Mouse (Mus musculus) limb, embryonic 12.5 days (tissue): ENCODE data around the gene Tbl1xr1. TPM values are rescaled to one million over a fixed set of nuclear protein-coding genes. Genes with fewer than 3 reads are reported as not detected.

ENCODE experiments used
- ATAC-seq: fragments of 200-750 bp; cut with Nextera tagmentation; 2 replicates; pipeline ENCODE4 v1.8.0; 2017; ENCODE audit warnings: low read depth, moderate TSS enrichment; ENCODE audit not compliant: insufficient number of reproducible peaks, insufficient read depth, low FRiP score, low TSS enrichment
- H3K27ac ChIP-seq: fragments of 300-500 bp; sonication (generic); 2 replicates; pipeline ENCODE4 v1.5.1; 2016; ENCODE audit warnings: mild to moderate bottlenecking, moderate library complexity
- H3K27me3 ChIP-seq: fragments of 300-500 bp; sonication (generic); 2 replicates; pipeline ENCODE4 v1.6.1; 2016; ENCODE audit warnings: mild to moderate bottlenecking, moderate library complexity
- H3K36me3 ChIP-seq: fragments of 300-500 bp; sonication (generic); 2 replicates; pipeline ENCODE4 v1.6.1; 2016; ENCODE audit warnings: mild to moderate bottlenecking, moderate library complexity
- H3K4me1 ChIP-seq: fragments of 300-500 bp; sonication (generic); replicated peaks from 2 replicates; pipeline ENCODE4 v1.6.1; 2016
- H3K4me2 ChIP-seq: fragments of 300-500 bp; sonication (generic); 2 replicates; pipeline ENCODE4 v1.6.1; 2016; ENCODE audit warnings: mild to moderate bottlenecking, moderate library complexity
- H3K4me3 ChIP-seq: fragments of 300-500 bp; sonication (generic); replicated peaks from 2 replicates; pipeline ENCODE4 v1.5.1; 2016; ENCODE audit warnings: mild to moderate bottlenecking
- H3K9ac ChIP-seq: fragments of 300-500 bp; sonication (generic); replicated peaks from 2 replicates; pipeline ENCODE4 v1.6.1; 2016; ENCODE audit warnings: mild to moderate bottlenecking, moderate library complexity
- H3K9me3 ChIP-seq: fragments of 300-500 bp; sonication (generic); 2 replicates; pipeline ENCODE4 v1.6.1; 2016; ENCODE audit warnings: mild to moderate bottlenecking, moderate library complexity
- WGBS: fragments of 180-500 bp; shearing (Covaris S2); methylation state at CpG from one replicate; pipeline ENCODE4 v1.1.7; 2016; 5-methylcytosine and 5-hydroxymethylcytosine counted together
- polyA plus RNA-seq: library from polyadenylated mRNA; unstranded; fragments of >200 nt; fragmentation: Nextera tagmentation; extraction: Ambion mirVana; gene quantifications from 2 replicates; pipeline ENCODE4 v1.2.1, GENCODE M21; 2016

Gene Tbl1xr1
- polyA plus RNA-seq, 1 experiment from 2014 or later: 38.0 TPM

DNA sequence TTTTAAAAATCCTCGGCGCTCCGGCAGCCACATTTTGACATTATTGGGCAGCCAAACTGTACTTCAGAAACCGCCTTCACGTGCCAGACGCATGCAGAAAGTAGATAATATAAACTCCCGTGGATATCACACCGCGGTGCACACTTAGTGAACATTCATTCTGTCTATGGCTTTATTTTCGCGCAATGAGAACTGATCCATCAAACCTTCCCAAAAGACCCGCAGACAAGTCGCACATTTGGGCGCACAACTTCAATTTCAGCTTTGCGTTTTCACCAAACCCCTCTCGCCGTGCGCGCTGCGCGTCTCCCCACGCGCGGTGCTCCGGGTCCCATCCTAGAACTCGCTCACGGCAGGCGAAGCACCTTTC is 950 bp upstream of the Tbl1xr1 start:
- Histone ChIP-seq H3K27me3 (no peaks in the 10 kb centered on the region), H3K4me3 (peak overlapping the region; percentile 93), H3K4me2 (peak overlapping the region; percentile 62), H3K9me3 (no peaks in the 10 kb centered on the region), H3K4me1 (peaks cover 25% of the 10 kb centered on the region), H3K27ac (peak overlapping the region; percentile 99), H3K36me3 (peaks cover 8% of the 10 kb centered on the region; the same call in 1 of the 2 replicates), H3K9ac (peak overlapping the region; percentile 79)
- no peak for ATAC-seq
- WGBS: under 1% methylated on average over 28 of the region's 28 CpGs

DNA sequence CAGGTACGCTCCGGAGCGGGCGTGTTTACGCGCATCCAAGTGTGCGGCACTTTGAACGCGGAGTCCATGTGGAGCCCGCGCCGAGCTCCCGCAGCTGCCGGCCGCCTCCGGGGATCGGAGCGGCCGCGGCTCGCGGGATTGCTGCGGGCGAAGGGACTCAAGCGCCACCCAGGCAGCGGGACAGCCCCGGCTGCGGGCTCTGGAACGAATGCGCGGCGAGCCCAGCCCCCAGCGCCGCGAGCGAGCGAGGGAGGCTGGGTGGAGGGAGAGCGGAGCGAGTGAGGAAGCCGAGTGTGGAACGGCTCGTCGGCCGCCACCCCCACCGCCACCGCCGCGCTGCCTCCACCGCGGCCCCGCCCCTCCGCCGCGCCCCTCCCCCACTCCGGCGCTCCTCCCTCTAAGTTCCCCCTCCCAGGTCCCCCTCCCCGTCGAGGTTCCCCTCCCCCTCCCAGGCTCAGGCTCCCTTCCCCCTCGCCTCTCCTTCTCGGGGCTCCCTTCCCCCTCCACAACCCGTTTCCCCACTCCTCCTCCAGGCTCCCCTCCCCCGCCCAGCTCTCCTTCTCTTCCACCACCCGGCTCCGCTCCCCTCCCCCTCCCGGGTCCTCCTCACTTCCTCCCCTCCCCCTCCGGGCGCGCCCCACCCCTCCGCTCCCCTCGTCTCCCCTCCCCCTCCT is 428 bp upstream of the Tbl1xr1 start:
- Histone ChIP-seq H3K4me3 (peak overlapping the region; percentile 93), H3K27ac (peak overlapping the region; percentile 99), H3K4me2 (peak overlapping the region; percentile 62), H3K36me3 (peaks cover 8% of the 10 kb centered on the region; the same call in 1 of the 2 replicates), H3K9me3 (no peaks in the 10 kb centered on the region), H3K4me1 (peaks cover 26% of the 10 kb centered on the region), H3K9ac (peak overlapping the region; percentile 79), H3K27me3 (no peaks in the 10 kb centered on the region)
- peak; percentile 84 for ATAC-seq
- under 1% methylated on average over 51 of the region's 70 CpGs for WGBS

DNA sequence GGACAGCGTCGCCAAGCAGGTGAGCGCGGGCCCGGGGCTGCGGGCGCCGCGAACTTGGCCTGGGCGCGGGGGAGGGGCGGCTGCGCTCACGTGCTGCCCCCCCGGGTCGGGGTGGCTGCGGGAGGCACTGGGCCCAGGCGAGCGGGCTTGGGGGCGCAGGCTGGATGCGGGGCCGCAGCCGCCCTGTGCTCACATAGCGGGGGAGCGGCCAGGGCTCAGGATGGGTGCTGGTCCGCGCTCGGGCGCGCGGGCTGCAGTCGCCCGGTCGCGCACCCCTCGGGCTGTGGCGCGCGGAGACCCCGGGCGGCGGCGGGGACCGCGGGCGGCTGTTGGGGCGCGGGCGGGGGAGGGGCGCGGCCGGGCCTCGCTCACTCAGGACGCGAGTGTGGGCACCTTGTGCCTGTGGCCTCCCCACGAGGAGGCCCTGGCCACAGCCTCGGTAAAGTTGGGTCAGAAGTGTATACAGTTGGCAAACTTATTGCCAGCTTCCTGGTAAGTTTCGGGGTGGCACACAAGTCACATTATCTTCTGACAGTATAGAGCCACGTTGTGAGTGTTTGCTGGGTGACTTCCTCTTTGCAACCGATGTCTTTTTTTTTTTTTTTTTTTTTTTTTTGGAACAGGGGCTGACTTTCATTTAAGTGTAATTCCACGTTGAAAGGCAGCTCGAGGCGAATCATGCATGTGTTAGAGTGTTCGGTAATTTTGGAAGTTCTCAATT is 644 bp downstream of the Tbl1xr1 start:
- 1% methylated on average over 53 of the region's 64 CpGs for WGBS

DNA sequence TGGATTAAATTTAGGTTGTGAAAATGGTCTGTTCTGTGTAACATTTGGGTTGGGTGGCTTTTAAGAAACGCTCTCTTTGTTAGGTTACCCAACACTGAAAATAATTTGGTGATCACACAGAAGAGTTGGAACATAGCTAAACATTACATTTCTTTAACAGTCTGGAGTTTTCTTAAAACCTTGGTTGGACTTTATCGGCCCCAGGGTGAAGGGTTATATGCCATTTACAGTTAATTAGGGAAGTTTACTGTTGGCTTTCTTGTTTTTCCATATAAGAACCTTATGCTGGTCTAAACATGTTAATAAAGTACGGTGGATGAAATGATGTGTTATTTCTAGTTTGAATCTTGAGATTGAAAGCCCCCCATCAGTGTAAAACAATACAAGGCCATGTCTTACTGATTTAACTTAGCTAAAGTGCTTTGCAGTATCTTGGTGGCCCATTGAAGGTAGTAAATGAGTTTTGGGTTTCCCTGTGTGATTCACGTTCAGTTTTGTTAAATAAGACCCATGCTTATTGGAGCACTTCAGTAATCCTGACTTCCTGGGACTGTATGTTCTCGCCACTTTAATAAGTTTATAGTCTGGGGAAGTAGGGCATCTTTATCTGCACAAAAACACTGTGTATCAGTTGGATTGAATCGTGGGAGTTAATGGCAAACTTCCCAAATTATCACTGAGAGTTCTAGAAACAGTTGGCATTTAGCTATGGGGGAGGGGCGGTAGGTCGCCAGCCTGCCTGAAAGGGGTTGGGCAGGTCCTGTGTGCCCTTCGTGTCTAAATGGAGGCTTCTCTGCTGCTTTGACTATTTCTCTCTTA is 1.4 kb downstream of the Tbl1xr1 start:
- Histone ChIP-seq H3K27ac (peak overlapping the region; percentile 99; the same call in 1 of the 2 replicates), H3K9me3 (no peaks in the 10 kb centered on the region), H3K9ac (peak overlapping the region; percentile 97), H3K4me3 (peak overlapping the region; percentile 93), H3K4me2 (peak overlapping the region; percentile 62), H3K36me3 (peaks cover 8% of the 10 kb centered on the region; the same call in 1 of the 2 replicates), H3K27me3 (no peaks in the 10 kb centered on the region), H3K4me1 (peaks cover 29% of the 10 kb centered on the region)
- no peak for ATAC-seq
- 2% methylated on average over 9 of the region's 9 CpGs for WGBS

More for the DNA sequence above, 644 bp downstream of the Tbl1xr1 start:
- Histone ChIP-seq H3K9me3 (no peaks in the 10 kb centered on the region), H3K36me3 (peaks cover 8% of the 10 kb centered on the region; the same call in 1 of the 2 replicates), H3K27me3 (no peaks in the 10 kb centered on the region), H3K27ac (peak overlapping the region; percentile 99), H3K4me1 (peaks cover 29% of the 10 kb centered on the region), H3K9ac (peak overlapping the region; percentile 97), H3K4me3 (peak overlapping the region; percentile 93), H3K4me2 (peak overlapping the region; percentile 62)
- ATAC-seq: peak; percentile 80

DNA sequence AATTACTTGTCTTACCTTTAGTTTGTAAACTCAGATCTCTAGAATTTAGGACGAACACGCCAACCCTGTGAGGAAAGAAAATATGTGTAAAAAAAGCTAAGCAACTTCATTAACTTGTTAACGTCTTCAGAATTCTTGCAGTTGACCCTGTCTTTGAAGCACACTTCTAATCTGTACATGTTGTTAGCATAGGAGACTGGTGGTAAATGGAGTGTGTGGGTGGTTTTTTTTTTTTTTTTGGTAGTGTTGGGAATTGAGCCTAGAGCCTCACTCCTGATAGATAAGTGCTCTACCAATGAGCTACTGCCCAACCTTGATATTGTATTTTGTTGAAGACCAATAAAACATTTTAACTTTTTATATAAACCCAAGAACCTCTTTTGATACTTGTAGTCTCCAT is 2.1 kb downstream of the Tbl1xr1 start:
- Histone ChIP-seq H3K36me3 (peaks cover 8% of the 10 kb centered on the region; the same call in 1 of the 2 replicates), H3K4me2 (peak overlapping the region; percentile 62), H3K27me3 (no peaks in the 10 kb centered on the region), H3K9ac (peak overlapping the region; percentile 97), H3K4me1 (peaks cover 29% of the 10 kb centered on the region), H3K4me3 (peak overlapping the region; percentile 93), H3K9me3 (no peaks in the 10 kb centered on the region), H3K27ac (0 out of 2 replicates have a peak overlapping the region, but pooled peaks have one; percentile 99)
- WGBS: 44% methylated on average over 3 of the region's 3 CpGs
- no peak for ATAC-seq

DNA sequence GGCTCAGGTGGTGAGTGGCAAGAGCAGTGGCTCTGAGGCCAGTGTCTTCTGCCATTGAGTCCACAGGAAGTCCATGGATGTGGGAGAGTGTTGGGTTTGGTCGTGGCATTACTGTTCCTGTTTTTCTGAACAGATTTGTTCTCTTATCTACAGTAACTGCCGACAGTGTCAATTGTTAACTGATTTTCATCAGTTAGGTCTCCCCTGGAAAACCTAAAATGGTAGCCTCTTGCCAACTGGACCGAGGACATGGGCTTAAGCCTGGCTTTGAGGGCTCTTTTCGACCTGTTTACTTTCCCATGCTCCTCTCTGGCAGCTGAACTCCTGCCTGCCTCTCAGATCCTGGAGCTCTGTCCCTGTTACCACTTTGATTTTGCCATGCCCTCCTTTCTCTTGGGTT is 5.4 kb downstream of the Tbl1xr1 start:
- no peaks in the 10 kb centered on the region for H3K27me3 ChIP-seq
- no peak for ATAC-seq
- peaks cover 12% of the 10 kb centered on the region; the same call in 1 of the 2 replicates for H3K36me3 ChIP-seq
- no peak overlapping the region for H3K4me3 ChIP-seq
- no peak overlapping the region for H3K27ac ChIP-seq
- WGBS: 86% methylated on average over 4 of the region's 4 CpGs
- no peak overlapping the region for H3K4me2 ChIP-seq
- peaks cover 33% of the 10 kb centered on the region; the same call in 1 of the 2 replicates for H3K4me1 ChIP-seq
- H3K9me3 ChIP-seq: no peaks in the 10 kb centered on the region
- no peak overlapping the region for H3K9ac ChIP-seq

DNA sequence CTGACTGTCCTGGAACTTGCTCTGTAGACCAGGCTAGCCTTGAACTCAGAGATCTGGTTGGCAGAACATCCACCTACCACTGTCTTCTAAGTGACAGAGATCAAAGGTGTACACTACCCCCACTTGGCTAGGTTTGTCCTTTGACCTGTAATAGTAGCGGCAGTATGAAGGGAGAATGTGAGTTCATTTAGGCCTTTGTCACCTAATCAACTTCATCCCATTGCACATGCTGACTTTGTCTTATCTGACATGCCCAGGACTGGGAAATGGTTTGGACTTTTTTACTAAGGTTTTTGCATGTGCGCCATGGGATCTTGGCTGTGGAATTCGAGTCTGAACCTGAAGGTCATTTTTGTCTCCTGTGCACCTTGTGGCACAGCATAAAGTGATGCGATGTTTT is 6.4 kb downstream of the Tbl1xr1 start:
- no peaks in the 10 kb centered on the region for H3K9me3 ChIP-seq
- H3K4me2 ChIP-seq: no peak overlapping the region
- no peak overlapping the region for H3K27ac ChIP-seq
- H3K27me3 ChIP-seq: no peaks in the 10 kb centered on the region
- WGBS: 83% methylated on average over 4 of the region's 4 CpGs
- peaks cover 12% of the 10 kb centered on the region; the same call in 1 of the 2 replicates for H3K36me3 ChIP-seq
- H3K4me3 ChIP-seq: no peak overlapping the region
- H3K9ac ChIP-seq: no peak overlapping the region
- H3K4me1 ChIP-seq: peaks cover 33% of the 10 kb centered on the region; the same call in 1 of the 2 replicates
- ATAC-seq: no peak

DNA sequence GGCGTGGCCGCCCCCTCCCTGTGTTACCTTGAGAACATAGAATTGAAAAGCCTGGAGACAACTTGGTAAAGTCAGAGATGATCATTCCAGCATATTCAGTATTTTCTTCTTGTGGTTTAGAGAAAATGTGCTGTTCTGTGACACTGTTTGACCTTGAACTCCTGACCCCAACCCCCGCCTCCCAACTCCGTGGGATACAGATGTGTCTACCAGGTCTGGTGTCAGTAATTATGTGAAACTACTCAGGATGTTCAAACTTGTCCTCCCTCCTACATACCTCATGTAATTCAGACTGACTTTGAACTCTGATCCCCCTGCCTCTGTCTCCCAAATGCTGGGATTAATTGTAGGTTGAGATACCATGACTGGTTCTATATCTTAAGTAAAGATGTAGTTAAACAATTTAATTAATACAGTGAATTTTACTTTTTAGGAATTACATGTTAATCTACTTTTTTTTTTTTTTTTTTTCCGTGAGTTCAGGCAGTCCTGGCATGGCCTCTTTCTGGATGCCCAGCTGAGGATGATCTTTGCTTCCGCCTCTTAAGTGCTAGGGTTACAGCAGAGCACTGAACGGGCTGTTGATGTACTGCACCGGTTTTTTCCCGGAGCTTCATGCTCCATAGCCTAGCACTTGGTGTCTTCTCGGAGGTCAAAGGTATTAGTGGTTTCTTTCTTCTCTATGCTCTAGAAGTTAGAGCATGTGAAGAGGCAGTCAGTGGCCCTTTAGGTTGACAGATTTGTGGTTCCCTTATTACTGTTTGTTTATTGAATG is 8.0 kb downstream of the Tbl1xr1 start:
- Histone ChIP-seq H3K9me3 (no peaks in the 10 kb centered on the region), H3K27me3 (no peaks in the 10 kb centered on the region), H3K4me1 (peaks cover 22% of the 10 kb centered on the region; the same call in 1 of the 2 replicates), H3K9ac (no peak overlapping the region), H3K36me3 (peaks cover 6% of the 10 kb centered on the region; the same call in 1 of the 2 replicates), H3K4me2 (no peak overlapping the region), H3K27ac (no peak overlapping the region), H3K4me3 (no peak overlapping the region)
- no peak for ATAC-seq
- 65% methylated on average over 10 of the region's 10 CpGs for WGBS

DNA sequence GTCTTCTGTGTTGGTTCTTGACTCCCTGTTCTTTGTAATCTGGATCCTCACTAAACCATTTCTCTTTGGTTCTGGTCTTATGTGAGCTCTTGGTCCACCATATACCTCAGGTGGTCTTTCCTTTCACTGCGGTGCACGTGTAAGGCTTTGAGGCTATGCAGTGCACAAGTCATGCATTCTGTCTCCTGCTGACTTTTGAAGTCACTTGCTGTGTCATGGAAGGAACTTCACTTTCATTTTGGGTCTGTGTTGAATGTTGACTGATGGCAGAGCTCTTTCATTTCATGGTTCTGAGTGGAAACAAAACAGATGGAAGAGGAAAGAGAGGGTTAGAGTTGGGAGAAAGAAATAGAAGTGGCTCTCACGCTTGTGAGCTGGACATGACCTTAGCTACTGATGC is 13.4 kb downstream of the Tbl1xr1 start:
- no peaks in the 10 kb centered on the region for H3K27me3 ChIP-seq
- no peak overlapping the region for H3K4me2 ChIP-seq
- H3K27ac ChIP-seq: no peak overlapping the region
- no peak overlapping the region for H3K4me3 ChIP-seq
- ATAC-seq: no peak
- no peaks in the 10 kb centered on the region for H3K9me3 ChIP-seq
- peaks cover 47% of the 10 kb centered on the region for H3K4me1 ChIP-seq
- H3K36me3 ChIP-seq: peaks cover 3% of the 10 kb centered on the region; the same call in 1 of the 2 replicates
- 89% methylated on average over 3 of the region's 3 CpGs for WGBS
- H3K9ac ChIP-seq: no peak overlapping the region
